Mouse (Mus musculus) brain, embryonic 14.5 days (tissue): ENCODE results near the gene Rabep1.

Source experiments
- CTCF ChIP-seq: fragments of 200-500 bp; IDR thresholded peaks from 2 replicates; pipeline ENCODE4 v1.5.1; 2012; ENCODE audit warnings: inconsistent platforms, mild to moderate bottlenecking, moderate library complexity, borderline replicate concordance; ENCODE audit not compliant: insufficient read depth, insufficient read length; ENCODE audit errors: extremely low read depth
- POLR2A ChIP-seq: fragments of 200-500 bp; IDR thresholded peaks from 2 replicates; pipeline ENCODE4 v1.6.1; 2012; ENCODE audit warnings: mild to moderate bottlenecking, inconsistent platforms, borderline replicate concordance; ENCODE audit not compliant: poor library complexity, insufficient read depth, insufficient read length, severe bottlenecking; ENCODE audit errors: extremely low read depth

GRCm38 (mm10) chr11:70890643-70891042 is 46.1 kb downstream of the Rabep1 start:
- TF ChIP-seq CTCF = no peak
- no peak for TF ChIP-seq POLR2A
